ENCODE assay signal across 7 mouse cellular contexts in genomic region chr10:86684797-86685178, GRCm38 (mm10). TPM values are rescaled to one million over a fixed set of nuclear protein-coding genes. Genes with fewer than 3 reads are reported as not detected.
A peak's percentile ranks its signal among the peaks of the same experiment; 100 is the strongest.
DNase-seq lines count a peak whose midpoint lies in the region; ATAC-seq and TF ChIP-seq lines count a peak whose summit lies in the region.
"Not testable (repeated sequence)": the region's sequence is repeated elsewhere in the genome, so short reads cannot be mapped to it uniquely, and the experiment has no call there.

No protein-coding gene starts in this region.

- not testable (repeated sequence) for TF ChIP-seq CTCF in hindbrain, postnatal 0 days (IDR thresholded peaks at IDR 0.05; ENCODE audit: low read depth)

- H3ac ChIP-seq in myocyte (ENCODE audit: control insufficient read depth, insufficient read length), result not testable (repeated sequence)

- peak overlapping the region; percentile 65 for H3K4me2 ChIP-seq in embryonic facial prominence, embryonic 15.5 days (replicated peaks)
- H3K4me2 ChIP-seq in heart, embryonic 12.5 days, result peak overlapping the region; percentile 83
- H3K4me2 ChIP-seq in hindbrain, postnatal 0 days (ENCODE audit: low read depth, low read length), result peak overlapping the region; percentile 66
- peak overlapping the region; percentile 24; the same call in 1 of the 2 replicates for H3K4me2 ChIP-seq in limb, embryonic 11.5 days (ENCODE audit: low read depth, severe bottlenecking)
- peak overlapping the region; percentile 78 for H3K4me2 ChIP-seq in lung, embryonic 15.5 days
- peak overlapping the region; percentile 81 for H3K4me2 ChIP-seq in myocyte (ENCODE audit: low read depth)

- H3K9me3 ChIP-seq in embryonic facial prominence, embryonic 15.5 days (replicated peaks); heart, embryonic 12.5 days (replicated peaks); hindbrain, postnatal 0 days (ENCODE audit: low read length); limb, embryonic 11.5 days (ENCODE audit: control insufficient read depth, low read length); lung, embryonic 15.5 days: not testable (repeated sequence)

- not testable (repeated sequence) for H3K36me3 ChIP-seq in embryonic facial prominence, embryonic 15.5 days; heart, embryonic 12.5 days; hindbrain, postnatal 0 days (ENCODE audit: insufficient read depth, low read length); limb, embryonic 11.5 days (ENCODE audit: control insufficient read depth, insufficient read depth, low read length); lung, embryonic 15.5 days; myocyte (ENCODE audit: control insufficient read depth, insufficient read depth)

- H3K79me2 ChIP-seq in myocyte (ENCODE audit: control insufficient read depth, insufficient read depth), result not testable (repeated sequence)

- H3K9ac ChIP-seq in embryonic facial prominence, embryonic 15.5 days; heart, embryonic 12.5 days; limb, embryonic 11.5 days (ENCODE audit: low read length); lung, embryonic 15.5 days: not testable (repeated sequence)
- H3K9ac ChIP-seq in hindbrain, postnatal 0 days (replicated peaks; ENCODE audit: low read length), result peak overlapping the region; percentile 56; the same call in 1 of the 2 replicates

- TF ChIP-seq POLR2A in myocyte (IDR thresholded peaks at IDR 0.05; ENCODE audit: insufficient read length, low read depth), result not testable (repeated sequence)

- ATAC-seq in embryonic facial prominence, embryonic 15.5 days (ENCODE audit: insufficient number of reproducible peaks, low FRiP score, low TSS enrichment, low read depth); heart, embryonic 12.5 days (ENCODE audit: insufficient number of reproducible peaks, low FRiP score): not testable (repeated sequence)
- ATAC-seq in hindbrain, postnatal 0 days, result peak; percentile 66
- peak; percentile 28; the same call in 1 of the 2 replicates for ATAC-seq in limb, embryonic 11.5 days (ENCODE audit: insufficient number of reproducible peaks, low FRiP score, low TSS enrichment, low read depth)
- ATAC-seq in lung, embryonic 15.5 days (ENCODE audit: borderline replicate concordance, extremely low read depth, low FRiP score, low TSS enrichment), result 0 out of 2 replicates have a peak, but pooled peaks have one; percentile 12

- 29% methylated on average over 2 of the region's 2 CpGs for WGBS in embryonic facial prominence, embryonic 15.5 days
- 38% methylated on average over 2 of the region's 2 CpGs for WGBS in heart, embryonic 12.5 days
- 29% methylated on average over 2 of the region's 2 CpGs for WGBS in hindbrain, postnatal 0 days
- WGBS in limb, embryonic 11.5 days, result 34% methylated on average over 2 of the region's 2 CpGs
- 27% methylated on average over 2 of the region's 2 CpGs for WGBS in lung, embryonic 15.5 days

- peak; percentile 12 for DNase-seq in ZHBTc4 (ENCODE audit: low read depth, low spot score)
- not testable (repeated sequence) for DNase-seq in hindbrain, postnatal 0 days (ENCODE audit: low spot score); limb, embryonic 11.5 days (ENCODE audit: low spot score)

- 0 out of 2 replicates have a peak overlapping the region, but pooled peaks have one; percentile 89 for H3K27ac ChIP-seq in embryonic facial prominence, embryonic 15.5 days (replicated peaks)
- 0 out of 2 replicates have a peak overlapping the region, but pooled peaks have one; percentile 16 for H3K27ac ChIP-seq in heart, embryonic 12.5 days (ENCODE audit: poor library complexity, severe bottlenecking)
- peak overlapping the region; percentile 57; the same call in 1 of the 2 replicates for H3K27ac ChIP-seq in hindbrain, postnatal 0 days
- not testable (repeated sequence) for H3K27ac ChIP-seq in limb, embryonic 11.5 days (replicated peaks; ENCODE audit: low read depth, low read length)
- H3K27ac ChIP-seq in lung, embryonic 15.5 days, result peak overlapping the region; percentile 84

- not testable (repeated sequence) for H3K27me3 ChIP-seq in embryonic facial prominence, embryonic 15.5 days; heart, embryonic 12.5 days (replicated peaks); hindbrain, postnatal 0 days (ENCODE audit: insufficient read depth, low read length); limb, embryonic 11.5 days (ENCODE audit: control insufficient read depth, insufficient read depth, low read length); lung, embryonic 15.5 days; myocyte (ENCODE audit: control insufficient read depth, insufficient read depth, insufficient read length)

- H3K4me1 ChIP-seq in embryonic facial prominence, embryonic 15.5 days; heart, embryonic 12.5 days (replicated peaks); hindbrain, postnatal 0 days (ENCODE audit: insufficient read depth, low read length); limb, embryonic 11.5 days (ENCODE audit: control insufficient read depth, insufficient read depth, low read length); lung, embryonic 15.5 days: not testable (repeated sequence)

- peak overlapping the region; percentile 72 for H3K4me3 ChIP-seq in embryonic facial prominence, embryonic 15.5 days (replicated peaks)
- peak overlapping the region; percentile 79 for H3K4me3 ChIP-seq in heart, embryonic 12.5 days
- peak overlapping the region; percentile 42 for H3K4me3 ChIP-seq in hindbrain, postnatal 0 days (ENCODE audit: low read length)
- H3K4me3 ChIP-seq in limb, embryonic 11.5 days (ENCODE audit: low read depth, low read length), result peak overlapping the region; percentile 56
- peak overlapping the region; percentile 69 for H3K4me3 ChIP-seq in lung, embryonic 15.5 days
- peak overlapping the region; percentile 69 for H3K4me3 ChIP-seq in myocyte

RNA-seq across cellular contexts. Expression of gene Hsp90b1, which starts 20.5 kb away (rescaled TPM):
- 609 and 610 TPM in 2 replicates for polyA plus RNA-seq in embryonic facial prominence, embryonic 15.5 days (2015; fragmentation: Nextera tagmentation; extraction: Ambion mirVana)
- 574 and 590 TPM in 2 replicates for polyA plus RNA-seq in heart, embryonic 12.5 days (2016; fragmentation: Nextera tagmentation; extraction: Ambion mirVana)
- total RNA-seq in hindbrain, postnatal 0 days (2014; rRNA removed), result 92.5 and 110 TPM in 2 replicates
- 228 and 235 TPM in 2 replicates for polyA plus RNA-seq in hindbrain, postnatal 0 days (2015; fragmentation: Nextera tagmentation; extraction: Ambion mirVana)
- 553 and 597 TPM in 2 replicates for polyA plus RNA-seq in limb, embryonic 11.5 days (2014; fragmentation: Nextera tagmentation; extraction: Ambion mirVana)
- 767 and 820 TPM in 2 replicates for polyA plus RNA-seq in lung, embryonic 15.5 days (2015; fragmentation: Nextera tagmentation; extraction: Ambion mirVana)
- polyA plus RNA-seq in myocyte (2012; fragmentation: generic; extraction: Trizol), result 138 TPM

RNA-seq across cellular contexts. Expression of gene Ttc41, which starts 20.8 kb away (rescaled TPM):
- polyA plus RNA-seq in embryonic facial prominence, embryonic 15.5 days (2015; fragmentation: Nextera tagmentation; extraction: Ambion mirVana), result 1.00 and 1.3 TPM in 2 replicates
- polyA plus RNA-seq in heart, embryonic 12.5 days (2016; fragmentation: Nextera tagmentation; extraction: Ambion mirVana), result 1.7 and 2.3 TPM in 2 replicates
- 2.0 and 2.2 TPM in 2 replicates for total RNA-seq in hindbrain, postnatal 0 days (2014; rRNA removed)
- 1.4 and 1.5 TPM in 2 replicates for polyA plus RNA-seq in hindbrain, postnatal 0 days (2015; fragmentation: Nextera tagmentation; extraction: Ambion mirVana)
- 1.6 and 1.7 TPM in 2 replicates for polyA plus RNA-seq in limb, embryonic 11.5 days (2014; fragmentation: Nextera tagmentation; extraction: Ambion mirVana)
- polyA plus RNA-seq in lung, embryonic 15.5 days (2015; fragmentation: Nextera tagmentation; extraction: Ambion mirVana), result 1.2 and 1.6 TPM in 2 replicates
- polyA plus RNA-seq in myocyte (2012; fragmentation: generic; extraction: Trizol), result 0.40 TPM

Comparison
In these comparisons a context has a peak if more than half of its experiments do, and no peak if none do; other contexts are left out.
1. H3K4me2 ChIP-seq: peak in every context shown above with its lines; median percentile 83 in heart, embryonic 12.5 days; 81 in myocyte; 78 in lung, embryonic 15.5 days; 66 in hindbrain, postnatal 0 days; 65 in embryonic facial prominence, embryonic 15.5 days; 24 in limb, embryonic 11.5 days.